Mouse (Mus musculus): ENCODE results near the gene Hpcal1.

DNA sequence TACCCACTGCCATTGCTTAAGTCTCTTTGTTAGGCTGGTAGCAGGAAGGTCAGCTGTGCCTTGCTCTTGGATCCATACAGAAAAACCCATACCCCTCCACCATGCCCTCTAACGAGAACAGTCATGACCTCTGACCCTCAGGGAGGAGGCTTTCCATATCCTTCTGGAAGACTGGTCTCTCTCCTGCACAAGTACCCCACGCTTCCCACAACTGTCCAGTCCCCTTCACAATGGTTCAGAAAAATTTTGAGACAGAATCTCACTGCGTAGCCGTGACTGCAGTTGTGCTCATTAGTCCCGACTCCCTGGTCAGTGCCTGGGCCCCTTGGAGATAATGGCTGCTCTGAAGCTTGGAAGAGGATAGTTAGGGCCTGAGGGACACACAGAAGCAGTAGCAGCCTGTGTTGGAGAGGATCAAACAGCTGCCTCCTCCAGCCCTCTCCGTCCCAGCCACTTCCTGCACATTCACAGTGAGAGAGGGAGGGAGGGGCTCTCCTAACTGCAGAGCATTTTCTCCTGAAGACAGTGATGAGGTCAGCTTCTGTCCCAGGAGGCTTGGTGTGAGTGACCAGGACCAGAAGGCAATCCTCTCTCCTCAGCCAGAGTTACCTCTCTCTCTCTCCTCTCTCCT lies 16.4 kb upstream of the Hpcal1 start:
- no peak for TF ChIP-seq CTCF (IDR thresholded peaks at IDR 0.05; ENCODE audit: control insufficient read depth, insufficient read depth, low read length)
- TF ChIP-seq POLR2A (IDR thresholded peaks at IDR 0.05; ENCODE audit: borderline replicate concordance, control insufficient read depth, low read depth, low read length): no peak

Measured in bone marrow, adult 2 months (tissue).